Mouse (Mus musculus) urinary bladder, postnatal 0 days (tissue): ENCODE measurements around the gene Aadacl3. TPM values are rescaled to one million over a fixed set of nuclear protein-coding genes. Genes with fewer than 3 reads are reported as not detected.

ENCODE experiments used
- polyA plus RNA-seq: library from polyadenylated mRNA; unstranded; fragments of >200 nt; fragmentation: Nextera tagmentation; extraction: Ambion mirVana; gene quantifications from 2 replicates; pipeline ENCODE4 v1.2.1, GENCODE M21; 2015

Aadacl3 gene
- not detected in 2 replicates for polyA plus RNA-seq

GRCm38 (mm10) chr4:144463656-144464055 lies at the start of gene Aadacl3:
Aadacl3 (minus strand) TSS chr4:144463756.

GRCm38 (mm10) chr4:144453217-144453616 lies 10.3 kb downstream of the Aadacl3 start, which contains the start of gene Gm9944:
Gm9944 (minus strand) TSS chr4:144453317.

DNA sequence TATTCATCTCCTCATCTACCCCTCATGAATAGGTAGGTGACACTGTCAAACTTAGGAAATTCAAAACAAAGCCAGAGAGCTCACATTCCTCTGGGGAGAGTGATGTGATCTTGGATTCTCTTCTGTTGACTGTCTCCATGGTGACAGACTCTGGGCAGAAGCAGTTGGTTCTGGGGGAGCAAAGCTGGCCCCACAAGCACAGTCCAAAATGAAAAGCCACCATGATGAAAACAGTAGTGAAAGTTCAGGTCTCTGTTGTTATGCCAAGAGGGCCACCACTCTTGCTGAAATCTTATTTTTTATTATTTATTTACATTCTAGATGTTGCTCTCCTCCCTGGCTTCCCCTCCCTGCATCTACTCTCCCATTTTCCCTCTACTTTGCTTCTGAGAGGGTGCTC lies 24.9 kb downstream of the Aadacl3 start, which contains the start of gene 1700012P22Rik:
1700012P22Rik (minus strand) TSS at position 101 of the 400 bp plus-strand sequence.

DNA sequence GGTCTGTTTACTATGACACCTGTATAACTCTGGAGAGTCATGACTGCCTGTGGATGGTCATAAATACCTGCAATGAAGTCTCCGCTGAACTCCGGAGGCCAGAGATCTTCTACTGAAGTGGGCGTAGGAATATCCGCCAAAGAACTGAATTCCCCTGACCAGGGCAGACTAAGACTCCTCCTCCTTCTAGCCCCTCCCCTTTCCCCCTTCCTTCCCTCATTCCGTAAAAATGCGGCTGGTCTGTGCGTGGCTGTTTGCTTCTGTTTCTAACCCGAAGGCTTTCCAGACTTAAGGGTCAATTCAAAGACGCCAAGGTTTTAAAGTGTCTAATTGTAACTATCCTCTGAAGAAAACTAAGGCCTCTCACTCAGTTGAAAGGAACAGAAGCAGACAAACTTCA lies 55.3 kb downstream of the Aadacl3 start, which contains the start of gene Pramef12:
Pramef12 (minus strand) TSS at position 175 of the 400 bp plus-strand sequence.

Other genes with a start within 250 kb of the Aadacl3 start
- not detected in 2 replicates for gene Pramel5, start 183.3 kb downstream of the Aadacl3 start, polyA plus RNA-seq
- gene Gm13128, start 133.5 kb downstream of the Aadacl3 start, polyA plus RNA-seq, result not detected in 2 replicates
- gene Gm13119, start 105.8 kb downstream of the Aadacl3 start, polyA plus RNA-seq, result not detected in 2 replicates
- gene Pramef20, start 85.8 kb downstream of the Aadacl3 start, polyA plus RNA-seq, result not detected in 2 replicates
- gene Pramef12, start 55.3 kb downstream of the Aadacl3 start, polyA plus RNA-seq, result 0.12 TPM in 1 of 2 replicates, not detected in the other
- not detected in 2 replicates for gene 1700012P22Rik, start 25.0 kb downstream of the Aadacl3 start, polyA plus RNA-seq
- gene Gm9944, start 10.4 kb downstream of the Aadacl3 start, polyA plus RNA-seq, result not detected in 2 replicates
- not detected in 2 replicates for gene 9430007A20Rik, start 56.1 kb upstream of the Aadacl3 start, polyA plus RNA-seq
- gene Gm13124, start 101.4 kb upstream of the Aadacl3 start, polyA plus RNA-seq, result not detected in 2 replicates
- gene Aadacl4, start 150.0 kb upstream of the Aadacl3 start, polyA plus RNA-seq, result not detected in 2 replicates
- not detected in 2 replicates for gene Gm436, start 222.6 kb upstream of the Aadacl3 start, polyA plus RNA-seq